Mouse (Mus musculus): ENCODE data around the gene Fam214b.
A peak's percentile ranks its signal among the peaks of the same experiment; 100 is the strongest.

Fam214b gene

GRCm38 (mm10) chr4:43039609-43040008 is 6.4 kb downstream of the Fam214b start:
- DNase-seq (ENCODE audit: extremely low read depth, insufficient read length, low spot score), result no peak

GRCm38 (mm10) chr4:43038567-43039495 is 7.2 kb downstream of the Fam214b start:
- DNase-seq (ENCODE audit: extremely low read depth, insufficient read length, low spot score), result peak; percentile 89

- DNase-seq (ENCODE audit: extremely low read depth, insufficient read length, low spot score), result no peak
These were observed 8.0 kb downstream of the Fam214b start for GRCm38 (mm10) chr4:43037860-43038566.

GRCm38 (mm10) chr4:43036356-43036755 is 9.7 kb downstream of the Fam214b start:
- DNase-seq (ENCODE audit: extremely low read depth, insufficient read length, low spot score), result no peak

- no peak for DNase-seq (ENCODE audit: extremely low read depth, insufficient read length, low spot score)
These were observed 10.2 kb downstream of the Fam214b start for GRCm38 (mm10) chr4:43035851-43036250.

- no peak for DNase-seq (ENCODE audit: extremely low read depth, insufficient read length, low spot score)
These were observed 12.5 kb downstream of the Fam214b start for GRCm38 (mm10) chr4:43033481-43033880.

GRCm38 (mm10) chr4:43032501-43032900 is 13.5 kb downstream of the Fam214b start:
- DNase-seq (ENCODE audit: extremely low read depth, insufficient read length, low spot score), result no peak

- DNase-seq (ENCODE audit: extremely low read depth, insufficient read length, low spot score), result peak; percentile 91
These were observed 14.6 kb downstream of the Fam214b start, which contains the start of gene Stoml2 for GRCm38 (mm10) chr4:43031237-43031995. Gene Stoml2 (minus strand): TSS chr4:43031710.

- DNase-seq (ENCODE audit: extremely low read depth, insufficient read length, low spot score), result no peak
These were observed 15.2 kb downstream of the Fam214b start for GRCm38 (mm10) chr4:43030780-43031230.

- no peak for DNase-seq (ENCODE audit: extremely low read depth, insufficient read length, low spot score)
These were observed 15.7 kb downstream of the Fam214b start for GRCm38 (mm10) chr4:43030352-43030751.

- DNase-seq (ENCODE audit: extremely low read depth, insufficient read length, low spot score), result no peak
These were observed 16.3 kb downstream of the Fam214b start for GRCm38 (mm10) chr4:43029749-43030148.

GRCm38 (mm10) chr4:43029121-43029520 is 16.9 kb downstream of the Fam214b start:
- DNase-seq (ENCODE audit: extremely low read depth, insufficient read length, low spot score), result no peak

GRCm38 (mm10) chr4:43025084-43025960 is 20.7 kb downstream of the Fam214b start, which contains the start of gene Pigo:
Gene Pigo (minus strand): TSS chr4:43025819.
- peak; percentile 97 for DNase-seq (ENCODE audit: extremely low read depth, insufficient read length, low spot score)

GRCm38 (mm10) chr4:43024673-43025072 is 21.3 kb downstream of the Fam214b start:
- DNase-seq (ENCODE audit: extremely low read depth, insufficient read length, low spot score), result no peak

- DNase-seq (ENCODE audit: extremely low read depth, insufficient read length, low spot score), result no peak
These were observed 24.7 kb downstream of the Fam214b start for GRCm38 (mm10) chr4:43021341-43021740.

- no peak for DNase-seq (ENCODE audit: extremely low read depth, insufficient read length, low spot score)
These were observed 25.1 kb downstream of the Fam214b start for GRCm38 (mm10) chr4:43020876-43021275.

GRCm38 (mm10) chr4:43019641-43020465 is 26.2 kb downstream of the Fam214b start:
- DNase-seq (ENCODE audit: extremely low read depth, insufficient read length, low spot score), result no peak

- DNase-seq (ENCODE audit: extremely low read depth, insufficient read length, low spot score), result no peak
These were observed 26.8 kb downstream of the Fam214b start for GRCm38 (mm10) chr4:43019176-43019575.

GRCm38 (mm10) chr4:43018156-43018555 is 27.9 kb downstream of the Fam214b start:
- no peak for DNase-seq (ENCODE audit: extremely low read depth, insufficient read length, low spot score)
